Mouse (Mus musculus) olfactory bulb, adult 2 months (tissue): ENCODE data around the gene Kif1a.

Experiments
- CTCF ChIP-seq: fragments of 200-500 bp; IDR thresholded peaks from 2 replicates; pipeline ENCODE4 v1.5.1; 2012; ENCODE audit warnings: low read depth, mild to moderate bottlenecking, low read length, moderate library complexity; ENCODE audit not compliant: insufficient read depth
- POLR2A ChIP-seq: fragments of 200-500 bp; IDR thresholded peaks from 2 replicates; pipeline ENCODE4 v1.6.1; 2012; ENCODE audit warnings: mild to moderate bottlenecking, low read depth, low read length, moderate library complexity; ENCODE audit not compliant: insufficient read depth

- TF ChIP-seq CTCF (no peak), POLR2A (no peak)
Observed at GRCm38 (mm10) chr1:93083420-93084285, 18.1 kb downstream of the Kif1a start.
